ENCODE assay signal across 32 mouse cellular contexts in genomic region chr12:108705486-108705885, GRCm38 (mm10). TPM values are rescaled to one million over a fixed set of nuclear protein-coding genes. Genes with fewer than 3 reads are reported as not detected.
"Had no signal": no experiment of that assay in that cellular context is flagged by ENCODE, and none has a peak within 500 bp of the region (broad histone marks: within the 10 kb centered on the region; RNA-seq: fewer than 3 reads in every experiment).

No protein-coding gene starts in this region.

- H3K4me3 ChIP-seq: heart, embryonic 10.5 days; heart, embryonic 12.5 days; heart, embryonic 13.5 days; heart, embryonic 15.5 days; hindbrain, embryonic 10.5 days; hindbrain, embryonic 12.5 days; hindbrain, embryonic 13.5 days; hindbrain, embryonic 15.5 days; intestine, embryonic 15.5 days; kidney, embryonic 15.5 days; layer of hippocampus, adult 2 months had no signal

- H3K36me3 ChIP-seq: heart, embryonic 10.5 days; heart, embryonic 12.5 days; heart, embryonic 13.5 days; heart, embryonic 15.5 days; hindbrain, embryonic 10.5 days; hindbrain, embryonic 12.5 days; hindbrain, embryonic 13.5 days; hindbrain, embryonic 15.5 days; intestine, embryonic 15.5 days; kidney, embryonic 15.5 days had no signal

- H3K9ac ChIP-seq: heart, embryonic 12.5 days; heart, embryonic 13.5 days; heart, embryonic 15.5 days; hindbrain, embryonic 12.5 days; hindbrain, embryonic 13.5 days; hindbrain, embryonic 14.5 days; hindbrain, embryonic 15.5 days; intestine, embryonic 15.5 days; kidney, embryonic 15.5 days had no signal

- H3K27ac ChIP-seq: heart, embryonic 10.5 days; heart, embryonic 13.5 days; heart, embryonic 15.5 days; hindbrain, embryonic 10.5 days; hindbrain, embryonic 12.5 days; hindbrain, embryonic 13.5 days; hindbrain, embryonic 14.5 days; hindbrain, embryonic 15.5 days; hindbrain, postnatal 0 days; intestine, embryonic 15.5 days; kidney, embryonic 15.5 days; kidney, postnatal 0 days; layer of hippocampus, adult 2 months had no signal

- DNase-seq: heart, postnatal 10 days; heart, postnatal 14 days; heart, postnatal 36 days; kidney, adult 11 months; kidney, adult 18-20 months; kidney, adult 2 months; kidney, adult 8-10 months; kidney, postnatal 10 days; kidney, postnatal 14 days; kidney, postnatal 25 days; kidney, postnatal 4 days; layer of hippocampus, adult 9-11 months; layer of hippocampus, postnatal 36 days had no signal

- H3K4me2 ChIP-seq: heart, embryonic 11.5 days; heart, embryonic 12.5 days; heart, embryonic 13.5 days; heart, embryonic 15.5 days; hindbrain, embryonic 12.5 days; hindbrain, embryonic 13.5 days; hindbrain, embryonic 14.5 days; hindbrain, embryonic 15.5 days; intestine, embryonic 15.5 days; kidney, embryonic 15.5 days had no signal

- H3K9me3 ChIP-seq: heart, embryonic 10.5 days; heart, embryonic 12.5 days; heart, embryonic 13.5 days; heart, embryonic 15.5 days; hindbrain, embryonic 10.5 days; hindbrain, embryonic 12.5 days; hindbrain, embryonic 13.5 days; hindbrain, embryonic 15.5 days; intestine, embryonic 15.5 days; kidney, embryonic 15.5 days had no signal

- ATAC-seq: hindbrain, embryonic 16.5 days; hindbrain, postnatal 0 days; intestine, embryonic 15.5 days; intestine, embryonic 16.5 days; intestine, postnatal 0 days had no signal

RNA-seq across cellular contexts. Expression of gene Degs2, which starts 3.4 kb away (rescaled TPM):
- total RNA-seq: hematopoietic stem cell, adult 5-6 weeks had no signal
